Mouse (Mus musculus) hindbrain, embryonic 15.5 days (tissue): Measurements from ENCODE around the gene Fam136a. TPM values are rescaled to one million over a fixed set of nuclear protein-coding genes. Genes with fewer than 3 reads are reported as not detected.
A peak's percentile ranks its signal among the peaks of the same experiment; 100 is the strongest.
"Not testable (repeated sequence)": the region's sequence is repeated elsewhere in the genome, so short reads cannot be mapped to it uniquely, and the experiment has no call there.

Experiments
- ATAC-seq: fragments of 200-750 bp; cut with Nextera tagmentation; 2 replicates; pipeline ENCODE4 v1.8.0; 2017; ENCODE audit warnings: low read depth, moderate number of reproducible peaks, moderate TSS enrichment; ENCODE audit not compliant: low FRiP score
- H3K27ac ChIP-seq: fragments of 300-500 bp; sonication (generic); replicated peaks from 2 replicates; pipeline ENCODE4 v1.5.1; 2015; ENCODE audit warnings: mild to moderate bottlenecking, inconsistent platforms
- H3K27me3 ChIP-seq: fragments of 300-500 bp; sonication (generic); 2 replicates; pipeline ENCODE4 v1.6.1; 2015; ENCODE audit warnings: control low read depth, inconsistent platforms
- H3K36me3 ChIP-seq: fragments of 300-500 bp; sonication (generic); 2 replicates; pipeline ENCODE4 v1.6.1; 2015; ENCODE audit warnings: control low read depth, inconsistent platforms
- H3K4me1 ChIP-seq: fragments of 300-500 bp; sonication (generic); replicated peaks from 2 replicates; pipeline ENCODE4 v1.6.1; 2015; ENCODE audit warnings: control low read depth, inconsistent platforms
- H3K4me2 ChIP-seq: fragments of 300-500 bp; sonication (generic); 2 replicates; pipeline ENCODE4 v1.6.1; 2015; ENCODE audit warnings: moderate library complexity, mild to moderate bottlenecking, inconsistent platforms
- H3K4me3 ChIP-seq: fragments of 300-500 bp; sonication (generic); 2 replicates; pipeline ENCODE4 v1.5.1; 2015; ENCODE audit warnings: mild to moderate bottlenecking, inconsistent platforms
- H3K9ac ChIP-seq: fragments of 300-500 bp; sonication (generic); 2 replicates; pipeline ENCODE4 v1.6.1; 2015; ENCODE audit warnings: inconsistent platforms
- H3K9me3 ChIP-seq: fragments of 300-500 bp; sonication (generic); 2 replicates; pipeline ENCODE4 v1.6.1; 2016; ENCODE audit warnings: control low read depth, inconsistent platforms
- WGBS: fragments of 180-500 bp; shearing (Covaris S2); methylation state at CpG from one replicate; pipeline ENCODE4 v1.1.7; 2015; 5-methylcytosine and 5-hydroxymethylcytosine counted together
- polyA plus RNA-seq: library from polyadenylated mRNA; unstranded; fragments of >200 nt; fragmentation: Nextera tagmentation; extraction: Ambion mirVana; gene quantifications from 2 replicates; pipeline ENCODE4 v1.2.1, GENCODE M21; 2015

The Fam136a gene
- polyA plus RNA-seq, 1 experiment from 2014 or later: 108 TPM

GRCm38 (mm10) chr6:86336340-86336739 is 29.1 kb upstream of the Fam136a start:
- not testable (repeated sequence) for H3K27me3 ChIP-seq, H3K4me1 ChIP-seq
- 85% methylated on average over 4 of the region's 4 CpGs for WGBS

GRCm38 (mm10) chr6:86343656-86344055 is 21.8 kb upstream of the Fam136a start:
- 0 out of 2 replicates have a peak overlapping the region, but pooled peaks have one; percentile 13 for H3K9ac ChIP-seq
- ATAC-seq: no peak
- H3K27me3 ChIP-seq: no peaks in the 10 kb centered on the region
- no peaks in the 10 kb centered on the region for H3K36me3 ChIP-seq
- peak overlapping the region; percentile 14; the same call in 1 of the 2 replicates for H3K4me3 ChIP-seq
- peak overlapping the region; percentile 38 for H3K27ac ChIP-seq
- WGBS: 9% methylated on average over 7 of the region's 7 CpGs
- peaks cover 8% of the 10 kb centered on the region for H3K4me1 ChIP-seq
- no peaks in the 10 kb centered on the region for H3K9me3 ChIP-seq
- H3K4me2 ChIP-seq: peak overlapping the region; percentile 47

More at GRCm38 (mm10) chr6:86336340-86336739, 29.1 kb upstream of the Fam136a start:
- H3K4me3 ChIP-seq, H3K9ac ChIP-seq, ATAC-seq, H3K4me2 ChIP-seq, H3K27ac ChIP-seq, H3K9me3 ChIP-seq, H3K36me3 ChIP-seq: not testable (repeated sequence)

- Histone ChIP-seq H3K4me2 (no peak overlapping the region), H3K27me3 (no peaks in the 10 kb centered on the region), H3K4me1 (peaks cover 8% of the 10 kb centered on the region), H3K27ac (no peak overlapping the region), H3K4me3 (no peak overlapping the region), H3K9ac (no peak overlapping the region), H3K36me3 (no peaks in the 10 kb centered on the region), H3K9me3 (no peaks in the 10 kb centered on the region)
- ATAC-seq: no peak
- 53% methylated on average over 2 of the region's 2 CpGs for WGBS
Measured at GRCm38 (mm10) chr6:86346063-86346462, 19.4 kb upstream of the Fam136a start.

- H3K4me3 ChIP-seq: no peak overlapping the region
- no peak overlapping the region for H3K27ac ChIP-seq
- 49% methylated on average over 7 of the region's 7 CpGs for WGBS
- H3K27me3 ChIP-seq: no peaks in the 10 kb centered on the region
- H3K4me2 ChIP-seq: no peak overlapping the region
- no peaks in the 10 kb centered on the region for H3K4me1 ChIP-seq
- H3K9ac ChIP-seq: no peak overlapping the region
- no peaks in the 10 kb centered on the region for H3K36me3 ChIP-seq
- no peak for ATAC-seq
- no peaks in the 10 kb centered on the region for H3K9me3 ChIP-seq
Measured at GRCm38 (mm10) chr6:86349257-86349656, 16.2 kb upstream of the Fam136a start.

GRCm38 (mm10) chr6:86354948-86355347 is 10.5 kb upstream of the Fam136a start:
- H3K9me3 ChIP-seq: no peaks in the 10 kb centered on the region
- no peak overlapping the region for H3K9ac ChIP-seq
- no peak for ATAC-seq
- no peak overlapping the region for H3K4me3 ChIP-seq
- H3K4me1 ChIP-seq: no peaks in the 10 kb centered on the region
- no peak overlapping the region for H3K27ac ChIP-seq
- 66% methylated on average over 3 of the region's 3 CpGs for WGBS
- no peaks in the 10 kb centered on the region for H3K36me3 ChIP-seq
- no peak overlapping the region for H3K4me2 ChIP-seq
- H3K27me3 ChIP-seq: no peaks in the 10 kb centered on the region

GRCm38 (mm10) chr6:86356956-86357355 is 8.5 kb upstream of the Fam136a start:
- no peaks in the 10 kb centered on the region for H3K9me3 ChIP-seq
- H3K4me2 ChIP-seq: no peak overlapping the region
- H3K27me3 ChIP-seq: no peaks in the 10 kb centered on the region
- no peak overlapping the region for H3K9ac ChIP-seq
- H3K4me3 ChIP-seq: no peak overlapping the region
- no peaks in the 10 kb centered on the region for H3K36me3 ChIP-seq
- no peak overlapping the region for H3K27ac ChIP-seq
- 85% methylated on average over 9 of the region's 9 CpGs for WGBS
- no peak for ATAC-seq
- no peaks in the 10 kb centered on the region for H3K4me1 ChIP-seq

GRCm38 (mm10) chr6:86360691-86361090 is 4.8 kb upstream of the Fam136a start:
- no peak overlapping the region for H3K9ac ChIP-seq
- no peak for ATAC-seq

GRCm38 (mm10) chr6:86361373-86361772 is 4.1 kb upstream of the Fam136a start:
- ATAC-seq: no peak
- Histone ChIP-seq H3K27ac (no peak overlapping the region), H3K36me3 (no peaks in the 10 kb centered on the region), H3K9ac (no peak overlapping the region), H3K9me3 (no peaks in the 10 kb centered on the region), H3K27me3 (no peaks in the 10 kb centered on the region), H3K4me2 (no peak overlapping the region), H3K4me3 (no peak overlapping the region), H3K4me1 (peaks cover 12% of the 10 kb centered on the region)
- 91% methylated on average over 7 of the region's 7 CpGs for WGBS

More at GRCm38 (mm10) chr6:86360691-86361090, 4.8 kb upstream of the Fam136a start:
- WGBS: 75% methylated on average over 7 of the region's 7 CpGs
- no peak overlapping the region for H3K4me2 ChIP-seq
- no peak overlapping the region for H3K4me3 ChIP-seq
- peaks cover 8% of the 10 kb centered on the region for H3K4me1 ChIP-seq
- no peak overlapping the region for H3K27ac ChIP-seq
- H3K36me3 ChIP-seq: no peaks in the 10 kb centered on the region
- H3K9me3 ChIP-seq: no peaks in the 10 kb centered on the region
- no peaks in the 10 kb centered on the region for H3K27me3 ChIP-seq

DNA sequence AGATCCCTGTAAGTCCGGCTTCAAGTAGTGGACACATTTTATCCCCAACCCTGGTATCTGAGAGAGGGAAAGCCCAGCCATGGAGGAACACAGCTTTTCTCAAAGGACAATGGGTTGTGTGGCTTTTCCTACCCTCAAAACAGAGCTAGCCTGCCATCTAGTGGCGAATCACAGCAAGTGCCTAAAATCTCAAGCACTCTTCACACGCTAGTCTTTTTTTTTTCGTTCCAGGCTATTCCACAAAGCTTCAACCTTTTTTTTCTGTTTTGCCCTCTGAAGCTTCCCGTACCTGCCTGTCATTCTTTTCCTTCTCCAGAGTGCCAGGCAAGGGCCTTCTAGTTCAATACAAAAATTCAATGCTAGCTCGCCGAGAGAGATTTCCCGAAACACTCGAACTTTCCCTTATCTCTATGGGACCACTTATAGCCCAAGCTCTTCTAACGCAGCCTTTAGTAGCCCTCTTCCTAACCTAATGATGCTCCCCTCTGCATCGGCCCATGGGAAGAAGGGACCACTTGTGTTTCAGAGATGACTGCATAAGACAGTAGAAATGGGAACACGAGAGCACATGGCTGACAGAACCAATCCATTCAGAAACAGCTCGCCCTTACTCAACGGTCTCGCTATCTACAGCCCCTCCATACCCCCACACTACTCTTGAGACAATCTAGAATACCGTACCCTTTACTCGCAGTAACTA is 854 bp upstream of the Fam136a start:
- H3K4me3 ChIP-seq: peak overlapping the region; percentile 53
- H3K4me1 ChIP-seq: peaks cover 20% of the 10 kb centered on the region
- peak; percentile 42 for ATAC-seq
- WGBS: 3% methylated on average over 17 of the region's 17 CpGs
- H3K9ac ChIP-seq: peak overlapping the region; percentile 55
- H3K4me2 ChIP-seq: peak overlapping the region; percentile 96
- H3K36me3 ChIP-seq: 0 out of 2 replicates have a peak, but pooled peaks cover 2% of the 10 kb centered on the region
- H3K27ac ChIP-seq: peak overlapping the region; percentile 86
- H3K9me3 ChIP-seq: no peaks in the 10 kb centered on the region
- H3K27me3 ChIP-seq: no peaks in the 10 kb centered on the region

DNA sequence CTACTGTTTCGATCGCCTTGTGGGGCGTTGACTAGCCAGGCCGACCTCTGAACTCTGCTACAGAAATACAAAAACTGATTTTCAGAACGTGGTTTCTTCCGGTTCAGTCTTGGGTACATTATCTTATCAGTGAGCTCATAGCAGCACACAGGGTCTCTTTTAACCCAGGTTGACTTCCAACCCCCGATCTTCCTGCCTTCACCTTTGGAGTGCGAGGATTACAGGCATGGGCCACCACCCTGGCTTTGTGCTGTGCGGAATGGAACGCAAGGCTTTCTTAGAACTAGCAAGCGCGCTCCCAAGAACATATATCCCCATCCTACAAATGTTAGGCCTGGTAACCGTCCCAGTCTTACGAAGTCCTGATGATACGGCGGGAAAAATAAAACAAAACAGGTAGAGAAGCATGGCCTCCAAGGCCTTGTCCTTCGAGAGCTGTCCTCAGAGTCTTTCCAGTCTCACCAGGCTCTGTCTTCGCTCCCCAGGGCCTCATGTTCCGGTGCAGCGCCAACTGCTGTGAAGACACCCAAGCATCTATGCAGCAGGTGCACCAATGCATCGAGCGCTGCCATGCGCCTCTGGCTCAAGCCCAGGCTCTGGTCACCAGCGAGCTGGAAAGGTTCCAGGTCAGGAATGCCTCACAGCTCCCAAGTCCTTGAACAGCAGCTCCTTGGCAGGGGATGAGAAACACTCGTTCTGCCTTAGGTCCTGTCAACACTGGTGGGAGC is 843 bp downstream of the Fam136a start:
- Histone ChIP-seq H3K4me1 (peaks cover 28% of the 10 kb centered on the region), H3K4me2 (peak overlapping the region; percentile 96), H3K9me3 (no peaks in the 10 kb centered on the region), H3K9ac (peak overlapping the region; percentile 55), H3K4me3 (peak overlapping the region; percentile 53), H3K27me3 (no peaks in the 10 kb centered on the region), H3K27ac (peak overlapping the region; percentile 86), H3K36me3 (0 out of 2 replicates have a peak, but pooled peaks cover 2% of the 10 kb centered on the region)
- ATAC-seq: no peak
- 37% methylated on average over 25 of the region's 25 CpGs for WGBS

GRCm38 (mm10) chr6:86366853-86367249 is 1.4 kb downstream of the Fam136a start:
- 0 out of 2 replicates have a peak overlapping the region, but pooled peaks have one; percentile 55 for H3K9ac ChIP-seq
- no peak for ATAC-seq

DNA sequence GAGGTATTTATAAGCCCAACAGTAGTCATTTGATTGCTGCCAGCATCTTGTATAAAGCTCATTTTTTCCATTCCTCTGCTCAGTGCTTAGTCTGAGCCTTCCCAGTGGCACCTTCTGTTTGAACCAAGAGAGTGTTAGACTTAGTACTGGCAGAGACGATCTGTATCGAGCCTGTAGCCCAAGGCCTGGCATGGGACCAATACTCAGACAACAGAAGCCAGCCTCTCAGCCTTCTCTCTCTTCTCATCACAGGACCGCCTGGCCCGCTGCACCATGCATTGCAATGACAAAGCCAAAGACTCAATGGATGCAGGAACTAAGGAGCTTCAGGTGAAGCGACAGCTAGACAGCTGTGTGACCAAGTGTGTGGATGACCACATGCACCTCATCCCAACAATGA is 3.0 kb downstream of the Fam136a start:
- Histone ChIP-seq H3K36me3 (0 out of 2 replicates have a peak, but pooled peaks cover 2% of the 10 kb centered on the region), H3K4me1 (peaks cover 45% of the 10 kb centered on the region), H3K27ac (no peak overlapping the region), H3K4me2 (no peak overlapping the region), H3K27me3 (no peaks in the 10 kb centered on the region), H3K4me3 (no peak overlapping the region), H3K9me3 (no peaks in the 10 kb centered on the region), H3K9ac (no peak overlapping the region)
- 85% methylated on average over 5 of the region's 5 CpGs for WGBS
- no peak for ATAC-seq

More at GRCm38 (mm10) chr6:86366853-86367249, 1.4 kb downstream of the Fam136a start:
- 0 out of 2 replicates have a peak, but pooled peaks cover 2% of the 10 kb centered on the region for H3K36me3 ChIP-seq
- peak overlapping the region; percentile 96 for H3K4me2 ChIP-seq
- H3K27me3 ChIP-seq: no peaks in the 10 kb centered on the region
- peak overlapping the region; percentile 53 for H3K4me3 ChIP-seq
- peaks cover 29% of the 10 kb centered on the region for H3K4me1 ChIP-seq
- H3K9me3 ChIP-seq: no peaks in the 10 kb centered on the region
- peak overlapping the region; percentile 86; the same call in 1 of the 2 replicates for H3K27ac ChIP-seq
- WGBS: 63% methylated on average over 2 of the region's 2 CpGs
